Mouse (Mus musculus) kidney, embryonic 14.5 days (tissue): ENCODE data around the gene Bmp8b. TPM values are rescaled to one million over a fixed set of nuclear protein-coding genes. Genes with fewer than 3 reads are reported as not detected.
A peak's percentile ranks its signal among the peaks of the same experiment; 100 is the strongest.

Source experiments
- ATAC-seq: fragments of 200-750 bp; cut with Nextera tagmentation; 2 replicates; pipeline ENCODE4 v1.8.0; 2017; ENCODE audit warnings: moderate number of reproducible peaks, mild to moderate bottlenecking, moderate TSS enrichment, moderate library complexity; ENCODE audit not compliant: low FRiP score, low TSS enrichment
- H3K27ac ChIP-seq: fragments of 300-500 bp; sonication (generic); 2 replicates; pipeline ENCODE4 v1.5.1; 2014; ENCODE audit warnings: low read depth, mild to moderate bottlenecking, low read length, moderate library complexity, mixed read lengths
- H3K27me3 ChIP-seq: fragments of 300-500 bp; sonication (generic); 2 replicates; pipeline ENCODE4 v1.6.1; 2014; ENCODE audit warnings: mild to moderate bottlenecking, low read length; ENCODE audit not compliant: control insufficient read depth, insufficient read depth
- H3K36me3 ChIP-seq: fragments of 300-500 bp; sonication (generic); 2 replicates; pipeline ENCODE4 v1.6.1; 2014; ENCODE audit warnings: low read length, mixed read lengths; ENCODE audit not compliant: control insufficient read depth, insufficient read depth
- H3K4me1 ChIP-seq: fragments of 300-500 bp; sonication (generic); 2 replicates; pipeline ENCODE4 v1.6.1; 2014; ENCODE audit warnings: low read length, mixed read lengths; ENCODE audit not compliant: control insufficient read depth, insufficient read depth
- H3K4me2 ChIP-seq: fragments of 300-500 bp; sonication (generic); replicated peaks from 2 replicates; pipeline ENCODE4 v1.6.1; 2014; ENCODE audit warnings: low read depth, mild to moderate bottlenecking, low read length
- H3K4me3 ChIP-seq: fragments of 300-500 bp; sonication (generic); 2 replicates; pipeline ENCODE4 v1.5.1; 2014; ENCODE audit warnings: mild to moderate bottlenecking, low read length
- H3K9ac ChIP-seq: fragments of 300-500 bp; sonication (generic); 2 replicates; pipeline ENCODE4 v1.6.1; 2014; ENCODE audit warnings: low read depth, mild to moderate bottlenecking, low read length, moderate library complexity
- H3K9me3 ChIP-seq: fragments of 300-500 bp; sonication (generic); 2 replicates; pipeline ENCODE4 v1.6.1; 2016; ENCODE audit warnings: low read length; ENCODE audit not compliant: control insufficient read depth
- WGBS: fragments of 180-500 bp; shearing (Covaris S2); extraction: QIAGEN DNeasy Blood & Tissue Kit; methylation state at CpG from one replicate; pipeline ENCODE4 v1.1.7; 2014; 5-methylcytosine and 5-hydroxymethylcytosine counted together
- polyA plus RNA-seq: library from polyadenylated mRNA; unstranded; fragments of >200 nt; fragmentation: Nextera tagmentation; extraction: Ambion mirVana; gene quantifications from 2 replicates; pipeline ENCODE4 v1.2.1, GENCODE M21; 2014

The Bmp8b gene
- 0.16 and 0.41 TPM in 2 replicates for polyA plus RNA-seq

DNA sequence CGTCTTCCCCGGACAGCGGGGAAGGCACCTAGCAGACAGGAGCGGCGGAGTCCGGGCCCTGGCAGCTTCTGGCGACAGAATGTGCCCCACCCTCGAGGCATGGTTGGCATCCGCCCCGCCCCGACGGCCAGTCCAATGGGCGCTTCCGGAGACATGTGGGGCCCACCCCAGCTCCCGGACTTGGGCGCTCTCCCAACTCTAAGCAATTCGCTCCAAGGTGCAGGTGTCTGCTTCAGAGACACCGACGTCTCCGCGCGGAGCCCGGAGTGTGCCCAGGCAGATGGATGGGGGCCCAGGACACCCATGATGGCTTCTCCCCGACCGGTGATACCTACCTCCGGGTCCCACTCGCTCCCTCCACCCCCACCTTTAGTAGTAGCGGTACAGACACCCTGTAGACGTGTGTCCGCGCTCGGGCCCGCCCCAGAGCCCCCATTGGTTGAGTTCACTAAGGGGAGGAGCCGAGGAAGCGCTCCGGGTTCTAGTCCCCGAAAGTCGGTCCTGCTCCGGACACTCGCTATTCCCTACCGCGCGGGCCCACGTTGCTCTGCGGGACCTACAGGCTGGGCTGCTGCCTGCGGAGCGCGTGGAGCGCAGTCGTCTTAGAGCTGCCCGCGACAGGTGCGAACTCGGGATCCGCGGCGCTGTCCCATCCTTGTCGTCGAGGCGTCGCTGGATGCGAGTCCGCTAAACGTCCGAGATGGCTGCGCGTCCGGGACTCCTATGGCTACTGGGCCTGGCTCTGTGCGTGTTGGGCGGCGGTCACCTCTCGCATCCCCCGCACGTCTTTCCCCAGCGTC lies at the start of gene Bmp8b:
TSS of gene Bmp8b (plus strand) at position 515 of the 800 bp plus-strand sequence.
- ATAC-seq: peak; percentile 54; the same call in 1 of the 2 replicates
- WGBS: 5% methylated on average over 68 of the region's 75 CpGs
- H3K27ac ChIP-seq: no peak within 1 kb of the TSS
- H3K36me3 ChIP-seq: no peaks in the 10 kb centered on the region
- H3K9me3 ChIP-seq: no peaks in the 10 kb centered on the region
- H3K27me3 ChIP-seq: peaks cover 33% of the 10 kb centered on the region
- no peaks in the 10 kb centered on the region for H3K4me1 ChIP-seq
- H3K9ac ChIP-seq: no peak within 1 kb of the TSS
- peak within 1 kb of the TSS; percentile 35 for H3K4me2 ChIP-seq
- H3K4me3 ChIP-seq: peak within 1 kb of the TSS; percentile 29

DNA sequence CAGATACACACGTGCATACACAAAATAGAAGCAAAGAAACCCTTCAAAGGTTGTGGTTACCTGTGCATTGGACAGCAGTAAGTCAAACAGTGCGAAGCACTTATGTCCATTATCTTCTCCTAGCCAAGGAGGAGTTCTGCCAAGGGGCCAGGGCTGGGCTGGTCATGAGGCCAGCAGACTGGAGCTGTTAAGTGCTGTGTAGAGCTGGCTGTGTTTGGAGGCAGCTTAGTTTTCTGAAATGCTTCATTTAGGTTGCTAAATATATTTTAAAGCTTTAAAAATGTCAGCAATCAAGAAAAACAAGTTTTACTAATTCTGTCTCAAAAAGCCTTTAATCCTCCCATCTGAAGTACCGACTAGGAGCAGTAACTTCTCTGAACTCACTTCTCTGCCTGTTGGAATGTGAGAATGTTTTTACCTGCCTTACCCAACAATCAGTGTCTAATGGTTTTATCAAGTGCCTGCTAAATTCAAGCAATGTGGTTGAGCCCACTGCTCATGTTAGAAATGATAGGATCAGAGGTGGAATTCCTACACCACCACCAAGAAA lies 48.3 kb upstream of the Bmp8b start:
- H3K4me1 ChIP-seq: no peaks in the 10 kb centered on the region
- H3K9ac ChIP-seq: no peak overlapping the region
- ATAC-seq: no peak
- H3K27me3 ChIP-seq: no peaks in the 10 kb centered on the region
- H3K4me2 ChIP-seq: no peak overlapping the region
- no peak overlapping the region for H3K27ac ChIP-seq
- H3K36me3 ChIP-seq: peaks cover 54% of the 10 kb centered on the region
- H3K9me3 ChIP-seq: no peaks in the 10 kb centered on the region
- 64% methylated on average over 3 of the region's 3 CpGs for WGBS
- no peak overlapping the region for H3K4me3 ChIP-seq

DNA sequence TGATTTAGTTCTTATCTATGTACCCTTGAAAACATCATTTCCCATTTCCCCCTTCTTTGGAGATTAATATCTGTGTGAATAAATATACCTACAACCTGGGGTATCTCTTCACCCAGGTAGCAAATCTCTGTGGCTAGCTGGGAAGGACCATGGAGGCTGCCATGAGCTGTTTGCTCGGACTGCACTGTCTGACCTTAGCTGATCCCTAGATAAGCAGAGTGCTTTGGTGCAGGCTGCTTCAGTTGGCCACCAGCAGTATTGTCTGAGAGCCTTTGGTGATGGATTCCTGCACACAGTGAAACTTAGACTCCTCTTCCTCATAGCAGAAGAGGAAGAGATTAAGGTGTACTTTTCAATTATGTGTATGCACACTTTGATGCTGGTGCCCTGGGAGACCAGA lies 47.0 kb upstream of the Bmp8b start:
- H3K9me3 ChIP-seq: no peaks in the 10 kb centered on the region
- no peak overlapping the region for H3K9ac ChIP-seq
- no peaks in the 10 kb centered on the region for H3K27me3 ChIP-seq
- peaks cover 42% of the 10 kb centered on the region for H3K36me3 ChIP-seq
- no peak overlapping the region for H3K27ac ChIP-seq
- H3K4me1 ChIP-seq: no peaks in the 10 kb centered on the region
- ATAC-seq: no peak
- 52% methylated on average over 1 of the region's 1 CpGs for WGBS
- H3K4me3 ChIP-seq: no peak overlapping the region
- no peak overlapping the region for H3K4me2 ChIP-seq

DNA sequence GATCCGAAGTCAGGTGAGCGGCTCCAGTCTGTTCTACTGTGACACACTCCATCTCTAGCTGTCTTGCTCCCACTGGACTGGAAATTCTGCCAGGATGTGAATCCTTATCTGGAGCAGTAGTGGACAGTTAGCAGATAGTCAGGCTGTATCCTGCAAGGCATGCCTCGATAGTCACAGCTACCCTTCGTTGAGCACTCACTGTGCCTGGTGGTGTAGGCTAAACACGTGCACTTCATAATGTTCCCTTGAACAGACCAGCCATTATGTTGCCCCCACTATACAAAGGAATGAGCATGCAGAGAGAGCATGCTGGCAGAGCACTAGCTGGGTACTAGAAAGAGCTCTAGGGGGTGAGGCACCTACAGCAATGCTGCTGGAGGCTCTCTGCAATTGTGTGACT lies 43.2 kb upstream of the Bmp8b start:
- Histone ChIP-seq H3K36me3 (peaks cover 6% of the 10 kb centered on the region; the same call in 1 of the 2 replicates), H3K9ac (no peak overlapping the region)

DNA sequence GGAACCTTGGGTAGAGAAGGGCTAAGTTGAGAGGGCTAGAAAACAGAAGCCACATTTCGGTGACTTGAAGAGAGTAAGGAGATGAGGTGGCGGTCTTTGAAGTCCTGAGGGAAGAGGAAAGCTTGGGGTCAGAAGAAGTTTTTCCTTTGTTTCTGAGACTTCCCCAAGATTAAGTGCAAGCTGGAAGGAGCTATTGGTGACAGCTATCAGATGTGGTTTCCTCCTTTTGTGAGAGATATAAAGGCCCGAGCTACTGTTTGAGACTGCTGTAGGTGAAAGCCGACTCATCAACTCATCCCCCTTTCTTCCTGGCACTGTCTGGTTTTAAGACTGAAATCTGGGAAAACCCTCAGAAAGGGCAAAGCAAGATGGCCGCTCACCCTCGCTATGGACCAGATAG lies 36.3 kb upstream of the Bmp8b start:
- Histone ChIP-seq H3K9me3 (no peaks in the 10 kb centered on the region), H3K9ac (no peak overlapping the region), H3K4me3 (no peak overlapping the region), H3K27ac (no peak overlapping the region), H3K36me3 (no peaks in the 10 kb centered on the region), H3K4me1 (no peaks in the 10 kb centered on the region), H3K27me3 (no peaks in the 10 kb centered on the region), H3K4me2 (no peak overlapping the region)
- 84% methylated on average over 6 of the region's 6 CpGs for WGBS
- ATAC-seq: no peak

More for the DNA sequence above, 43.2 kb upstream of the Bmp8b start:
- Histone ChIP-seq H3K4me2 (no peak overlapping the region), H3K27me3 (no peaks in the 10 kb centered on the region), H3K9me3 (no peaks in the 10 kb centered on the region), H3K4me3 (no peak overlapping the region), H3K4me1 (no peaks in the 10 kb centered on the region), H3K27ac (no peak overlapping the region)
- WGBS: 60% methylated on average over 5 of the region's 5 CpGs
- ATAC-seq: 0 out of 2 replicates have a peak, but pooled peaks have one; percentile 34

DNA sequence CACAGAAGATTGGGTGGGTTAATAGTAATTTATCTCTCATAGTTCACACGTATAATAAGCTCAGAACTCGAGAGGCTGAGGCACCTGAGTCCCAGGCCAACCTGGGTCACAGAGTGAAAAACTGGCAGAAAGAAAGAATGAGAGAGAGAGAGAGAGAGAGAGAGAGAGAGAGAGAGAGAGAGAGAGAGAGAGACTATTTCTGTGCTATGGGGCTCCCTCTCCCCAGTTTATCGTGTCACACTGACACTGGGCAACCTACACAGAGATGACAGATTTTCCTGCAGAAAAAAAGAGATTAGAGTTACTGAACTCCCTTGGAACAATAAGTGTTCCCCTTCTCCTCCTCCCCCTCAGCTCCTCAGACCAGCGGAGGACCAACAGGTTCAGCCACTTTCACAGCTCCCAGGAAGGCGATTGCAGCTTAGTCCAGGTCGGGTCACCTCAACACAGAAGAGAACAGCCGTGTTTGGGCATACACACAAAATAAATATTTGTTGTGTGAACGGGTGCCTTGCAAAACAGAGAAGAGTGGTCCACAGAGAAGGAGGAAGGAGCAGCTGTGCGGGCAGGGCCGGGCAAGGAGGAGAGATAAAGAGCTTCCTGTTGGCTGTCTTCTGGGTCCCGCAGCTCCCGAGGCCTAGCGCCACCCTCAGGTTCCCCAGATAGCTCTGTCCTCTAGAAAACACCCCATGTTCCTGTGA lies 33.5 kb upstream of the Bmp8b start:
- Histone ChIP-seq H3K4me3 (no peak overlapping the region), H3K4me1 (no peaks in the 10 kb centered on the region), H3K27me3 (no peaks in the 10 kb centered on the region), H3K9me3 (no peaks in the 10 kb centered on the region), H3K27ac (no peak overlapping the region), H3K36me3 (no peaks in the 10 kb centered on the region), H3K4me2 (peak overlapping the region; percentile 9; the same call in 1 of the 2 replicates), H3K9ac (no peak overlapping the region)
- ATAC-seq: peak; percentile 60; the same call in 1 of the 2 replicates
- WGBS: 9% methylated on average over 13 of the region's 13 CpGs

DNA sequence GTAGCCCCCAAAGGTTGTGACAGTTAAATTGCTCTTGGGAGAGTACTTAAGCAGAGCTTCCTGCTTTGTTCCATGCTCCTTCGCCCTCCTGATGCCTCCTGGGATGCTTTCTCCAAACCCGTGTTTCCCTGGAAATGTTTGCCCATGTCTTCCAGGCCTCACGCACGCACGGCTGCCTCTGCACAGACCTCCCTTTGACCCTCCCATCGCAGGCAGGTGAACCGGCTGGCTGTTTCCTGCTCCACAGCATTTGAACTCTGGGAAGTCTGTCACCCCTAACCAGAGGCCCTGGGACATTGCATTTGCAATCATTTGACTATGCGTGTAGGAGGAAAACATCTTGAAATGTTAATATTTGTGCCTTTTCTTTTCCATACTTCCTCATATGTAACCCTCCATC lies 28.0 kb upstream of the Bmp8b start:
- no peaks in the 10 kb centered on the region for H3K36me3 ChIP-seq
- 26% methylated on average over 8 of the region's 8 CpGs for WGBS
- H3K9me3 ChIP-seq: no peaks in the 10 kb centered on the region
- no peak overlapping the region for H3K4me3 ChIP-seq
- no peaks in the 10 kb centered on the region for H3K27me3 ChIP-seq
- no peak overlapping the region for H3K4me2 ChIP-seq
- ATAC-seq: peak; percentile 86
- H3K9ac ChIP-seq: 0 out of 2 replicates have a peak overlapping the region, but pooled peaks have one; percentile 18
- H3K27ac ChIP-seq: peak overlapping the region; percentile 73; the same call in 1 of the 2 replicates
- H3K4me1 ChIP-seq: peaks cover 6% of the 10 kb centered on the region; the same call in 1 of the 2 replicates

DNA sequence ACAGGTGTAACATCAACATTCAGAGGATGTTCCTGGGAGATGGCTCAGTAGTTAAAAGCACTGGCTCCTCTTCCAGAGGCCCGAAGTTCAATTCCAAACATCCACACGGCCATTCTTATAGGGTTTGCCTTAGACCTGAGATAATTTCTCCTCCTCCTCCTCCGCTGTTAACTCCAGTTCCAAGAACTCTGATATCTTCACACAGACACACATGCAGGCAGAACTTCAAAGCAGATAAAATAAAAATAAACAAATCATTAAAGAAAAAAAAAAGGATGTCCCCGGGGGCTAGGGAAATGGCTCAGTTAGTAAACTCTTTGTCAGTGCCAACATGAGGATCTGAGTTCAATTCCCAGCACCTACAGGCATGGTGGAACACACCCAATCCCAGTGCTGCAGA lies 26.7 kb upstream of the Bmp8b start:
- H3K36me3 ChIP-seq: no peaks in the 10 kb centered on the region
- no peak overlapping the region for H3K27ac ChIP-seq
- no peak overlapping the region for H3K4me2 ChIP-seq
- H3K9ac ChIP-seq: no peak overlapping the region
- ATAC-seq: no peak
- no peak overlapping the region for H3K4me3 ChIP-seq
- H3K9me3 ChIP-seq: no peaks in the 10 kb centered on the region
- peaks cover 6% of the 10 kb centered on the region; the same call in 1 of the 2 replicates for H3K4me1 ChIP-seq
- 78% methylated on average over 4 of the region's 4 CpGs for WGBS
- no peaks in the 10 kb centered on the region for H3K27me3 ChIP-seq
